Mouse (Mus musculus): ENCODE data around the gene Klf7.

- TF ChIP-seq CTCF (IDR thresholded peaks at IDR 0.05; ENCODE audit: borderline replicate concordance, insufficient read depth, low read depth, low read length) = no peak
- TF ChIP-seq POLR2A (IDR thresholded peaks at IDR 0.05; ENCODE audit: borderline replicate concordance, insufficient read depth, low read length) = no peak
These were observed 14.6 kb downstream of the Klf7 start for GRCm38 (mm10) chr1:64107526-64107925.

Measured in cerebellum, adult 2 months (tissue).